Mouse (Mus musculus) stomach, embryonic 14.5 days (tissue): ENCODE results near the gene Smtnl2. TPM values are rescaled to one million over a fixed set of nuclear protein-coding genes. Genes with fewer than 3 reads are reported as not detected.

Source experiments
- ATAC-seq: fragments of 200-750 bp; cut with Nextera tagmentation; 2 replicates; pipeline ENCODE4 v1.8.0; 2017; ENCODE audit warnings: low read depth, moderate TSS enrichment; ENCODE audit not compliant: insufficient number of reproducible peaks, insufficient read depth, low FRiP score
- H3K27ac ChIP-seq: fragments of 300-500 bp; sonication (generic); 2 replicates; pipeline ENCODE4 v1.5.1; 2014; ENCODE audit warnings: mild to moderate bottlenecking, low read length, moderate library complexity, mixed read lengths
- H3K27me3 ChIP-seq: fragments of 300-500 bp; sonication (generic); 2 replicates; pipeline ENCODE4 v1.6.1; 2014; ENCODE audit warnings: low read length, control low read depth, mixed read lengths; ENCODE audit not compliant: control insufficient read depth, insufficient read depth
- H3K36me3 ChIP-seq: fragments of 300-500 bp; sonication (generic); 2 replicates; pipeline ENCODE4 v1.6.1; 2014; ENCODE audit warnings: mild to moderate bottlenecking, control low read depth, low read length, moderate library complexity, mixed read lengths; ENCODE audit not compliant: control insufficient read depth, insufficient read depth
- H3K4me1 ChIP-seq: fragments of 300-500 bp; sonication (generic); 2 replicates; pipeline ENCODE4 v1.6.1; 2014; ENCODE audit warnings: low read length, control low read depth, mixed read lengths; ENCODE audit not compliant: control insufficient read depth, insufficient read depth
- H3K4me2 ChIP-seq: fragments of 300-500 bp; sonication (generic); replicated peaks from 2 replicates; pipeline ENCODE4 v1.6.1; 2014; ENCODE audit warnings: low read depth, low read length, control low read depth
- H3K4me3 ChIP-seq: fragments of 300-500 bp; sonication (generic); 2 replicates; pipeline ENCODE4 v1.5.1; 2014; ENCODE audit warnings: low read depth, low read length, control low read depth
- H3K9ac ChIP-seq: fragments of 300-500 bp; sonication (generic); replicated peaks from 2 replicates; pipeline ENCODE4 v1.6.1; 2014; ENCODE audit warnings: low read depth, mild to moderate bottlenecking, control low read depth, low read length, moderate library complexity, mixed read lengths
- H3K9me3 ChIP-seq: fragments of 300-500 bp; sonication (generic); 2 replicates; pipeline ENCODE4 v1.6.1; 2016; ENCODE audit warnings: low read depth, low read length, control low read depth; ENCODE audit not compliant: control insufficient read depth
- WGBS: fragments of 180-500 bp; shearing (Covaris S2); extraction: QIAGEN DNeasy Blood & Tissue Kit; methylation state at CpG from one replicate; pipeline ENCODE4 v1.1.7; 2014; 5-methylcytosine and 5-hydroxymethylcytosine counted together
- polyA plus RNA-seq: library from polyadenylated mRNA; unstranded; fragments of >200 nt; fragmentation: Nextera tagmentation; extraction: Ambion mirVana; gene quantifications from 2 replicates; pipeline ENCODE4 v1.2.1, GENCODE M21; 2014

The Smtnl2 gene
- polyA plus RNA-seq, 1 experiment from 2014 or later = 28.8 TPM

DNA sequence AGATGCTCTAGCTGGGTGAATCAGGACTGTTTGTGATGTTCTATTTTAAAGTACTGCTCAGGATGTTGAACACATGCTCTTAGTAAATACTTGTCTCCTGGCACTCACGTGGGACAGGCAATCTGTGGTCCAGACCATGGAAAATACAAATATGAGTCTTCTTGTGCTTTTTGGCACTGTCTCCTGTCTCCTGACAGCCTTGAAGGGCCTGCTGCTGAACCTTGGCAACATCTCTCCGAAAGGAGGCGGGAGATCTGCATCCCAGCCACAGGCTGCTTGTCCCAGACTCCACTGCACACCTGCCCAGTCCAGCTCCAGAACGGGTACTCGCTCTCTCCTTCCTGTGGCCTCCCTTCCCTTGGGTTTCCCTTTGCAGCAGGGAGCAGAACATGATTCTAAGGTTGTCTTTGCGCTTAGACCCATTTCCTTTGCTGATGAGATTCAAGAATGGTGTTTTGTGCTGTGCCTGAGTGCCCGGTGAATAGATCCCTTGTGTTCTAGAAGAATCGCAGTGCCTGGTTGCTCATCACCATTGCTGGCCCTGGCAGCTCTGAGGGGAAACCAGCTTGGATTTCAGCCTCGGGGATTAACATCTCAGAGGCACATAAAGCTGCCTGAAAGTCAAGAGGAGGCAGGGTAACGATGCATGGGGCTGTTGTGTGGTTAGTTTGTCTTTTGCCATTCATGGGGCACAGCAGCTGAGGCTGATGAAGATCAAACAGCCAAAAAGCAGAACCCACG, 43.4 kb downstream of the Smtnl2 start:
- H3K36me3 ChIP-seq = no peaks in the 10 kb centered on the region
- H3K4me3 ChIP-seq = no peak overlapping the region
- no peaks in the 10 kb centered on the region for H3K27me3 ChIP-seq
- H3K4me2 ChIP-seq = no peak overlapping the region
- 60% methylated on average over 11 of the region's 11 CpGs for WGBS
- no peak overlapping the region for H3K27ac ChIP-seq
- H3K4me1 ChIP-seq = no peaks in the 10 kb centered on the region
- H3K9ac ChIP-seq = no peak overlapping the region
- no peak for ATAC-seq
- H3K9me3 ChIP-seq = no peaks in the 10 kb centered on the region

- ATAC-seq = no peak
- H3K27ac ChIP-seq = no peak overlapping the region
- H3K36me3 ChIP-seq = no peaks in the 10 kb centered on the region
- no peak overlapping the region for H3K4me3 ChIP-seq
- no peaks in the 10 kb centered on the region for H3K27me3 ChIP-seq
- H3K9me3 ChIP-seq = no peaks in the 10 kb centered on the region
- H3K4me1 ChIP-seq = 0 out of 2 replicates have a peak, but pooled peaks cover 3% of the 10 kb centered on the region
- WGBS = 73% methylated on average over 9 of the region's 9 CpGs
- no peak overlapping the region for H3K4me2 ChIP-seq
- no peak overlapping the region for H3K9ac ChIP-seq
Measured at GRCm38 (mm10) chr11:72366126-72366525, 45.4 kb downstream of the Smtnl2 start.

- Histone ChIP-seq H3K9me3 (no peaks in the 10 kb centered on the region), H3K27ac (no peak overlapping the region), H3K4me2 (no peak overlapping the region), H3K4me1 (0 out of 2 replicates have a peak, but pooled peaks cover 4% of the 10 kb centered on the region), H3K4me3 (no peak overlapping the region), H3K36me3 (no peaks in the 10 kb centered on the region), H3K27me3 (no peaks in the 10 kb centered on the region), H3K9ac (no peak overlapping the region)
- ATAC-seq = no peak
- 95% methylated on average over 5 of the region's 5 CpGs for WGBS
Measured at GRCm38 (mm10) chr11:72364526-72364925, 47.0 kb downstream of the Smtnl2 start.

DNA sequence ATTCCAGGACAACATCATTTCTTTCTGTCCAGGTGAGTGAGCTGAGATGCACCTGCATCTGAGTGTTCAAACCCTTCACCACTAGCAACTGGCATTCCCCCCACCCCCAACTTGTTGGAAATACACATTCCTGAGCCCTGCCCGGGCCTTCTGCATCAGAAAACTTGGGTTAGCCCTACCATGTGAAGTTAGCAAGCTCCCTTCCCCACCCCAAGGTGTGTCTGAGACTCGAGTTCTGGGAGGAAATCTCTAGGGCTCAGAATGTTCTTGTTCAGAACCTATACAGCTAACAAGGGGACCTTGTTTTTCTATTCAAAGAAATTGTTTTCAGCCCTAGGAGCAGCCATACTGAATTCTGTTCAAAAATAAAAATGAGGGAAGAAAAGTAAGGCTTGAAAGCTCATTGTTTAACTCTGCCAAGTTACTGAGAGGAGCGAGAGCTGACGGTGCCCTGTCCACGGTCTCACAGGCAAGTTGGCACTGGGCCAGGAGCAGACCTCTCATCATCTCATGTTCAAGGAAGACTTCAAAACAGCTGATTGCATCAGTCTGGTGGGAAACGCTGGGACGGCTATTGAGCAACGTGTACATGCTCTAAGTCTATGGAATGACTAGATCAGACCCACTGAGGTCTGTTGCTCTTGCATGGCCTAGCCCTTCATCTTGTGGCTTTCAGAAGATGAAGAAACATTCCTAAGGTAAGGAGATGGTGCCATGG, 47.8 kb downstream of the Smtnl2 start:
- no peak for ATAC-seq
- Histone ChIP-seq H3K4me3 (no peak overlapping the region), H3K36me3 (no peaks in the 10 kb centered on the region), H3K4me1 (0 out of 2 replicates have a peak, but pooled peaks cover 4% of the 10 kb centered on the region), H3K9me3 (no peaks in the 10 kb centered on the region), H3K27ac (no peak overlapping the region), H3K4me2 (no peak overlapping the region), H3K9ac (no peak overlapping the region), H3K27me3 (no peaks in the 10 kb centered on the region)
- 63% methylated on average over 8 of the region's 8 CpGs for WGBS

GRCm38 (mm10) chr11:72362347-72362741, 49.2 kb downstream of the Smtnl2 start, which contains the start of gene Tekt1:
Tekt1 (minus strand) TSS chr11:72362442.
- no peak for ATAC-seq
- peak within 1 kb of the TSS; percentile 89 for H3K4me2 ChIP-seq

DNA sequence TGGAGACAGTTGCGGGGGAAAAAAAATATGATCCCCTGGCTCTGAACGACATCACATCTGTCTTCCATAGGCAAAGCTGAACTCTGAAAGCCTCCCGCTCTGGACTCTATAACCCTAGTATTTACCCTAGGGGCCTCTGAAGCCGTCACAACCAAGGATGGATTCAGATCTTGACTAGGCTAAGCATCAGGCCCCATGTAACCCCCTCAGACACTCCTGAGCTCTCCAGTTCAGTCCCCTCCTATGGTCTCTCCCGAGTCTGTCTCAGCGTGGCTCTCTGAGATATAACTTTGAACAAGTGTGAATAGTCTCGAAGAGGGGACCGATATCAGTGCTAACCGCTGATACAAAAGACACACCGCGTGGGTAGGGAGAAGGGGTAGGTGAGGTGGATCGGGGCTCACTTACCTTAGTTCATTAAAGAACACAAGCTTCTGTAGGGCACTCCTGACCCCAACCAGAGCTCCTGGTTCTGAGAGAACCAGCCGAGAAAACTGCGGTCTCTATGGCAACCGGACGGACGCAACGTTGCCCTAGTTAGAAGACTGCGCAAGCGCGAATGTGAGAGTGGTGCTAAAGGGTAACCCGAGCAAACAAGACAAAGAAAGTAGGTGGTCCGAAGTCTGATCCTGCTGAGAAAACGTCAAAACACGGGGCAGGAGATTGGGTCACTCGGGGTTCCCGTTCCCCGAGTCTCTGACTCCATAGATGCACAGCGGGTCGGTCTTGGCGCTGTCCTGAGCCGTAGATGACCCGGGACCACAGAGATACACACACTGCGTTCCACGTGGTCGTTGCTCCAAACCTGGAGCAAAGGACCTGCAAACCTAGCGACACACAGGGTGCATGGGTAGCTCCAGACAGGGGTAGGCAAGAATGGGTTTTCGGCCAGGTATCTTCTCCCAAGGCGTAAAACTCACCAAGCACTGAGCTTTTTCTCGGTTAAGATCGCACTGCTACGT, 49.8 kb downstream of the Smtnl2 start:
- Histone ChIP-seq H3K4me2 (peak overlapping the region; percentile 89), H3K9me3 (no peaks in the 10 kb centered on the region), H3K36me3 (no peaks in the 10 kb centered on the region), H3K27ac (no peak overlapping the region), H3K9ac (0 out of 2 replicates have a peak overlapping the region, but pooled peaks have one; percentile 18), H3K4me3 (peak overlapping the region; percentile 39), H3K4me1 (0 out of 2 replicates have a peak, but pooled peaks cover 4% of the 10 kb centered on the region), H3K27me3 (no peaks in the 10 kb centered on the region)
- ATAC-seq = peak; percentile 82; the same call in 1 of the 2 replicates
- 9% methylated on average over 42 of the region's 42 CpGs for WGBS

More at GRCm38 (mm10) chr11:72362347-72362741, 49.2 kb downstream of the Smtnl2 start, which contains the start of gene Tekt1:
- Histone ChIP-seq H3K4me1 (0 out of 2 replicates have a peak, but pooled peaks cover 4% of the 10 kb centered on the region), H3K9me3 (no peaks in the 10 kb centered on the region), H3K27ac (no peak within 1 kb of the TSS), H3K4me3 (peak within 1 kb of the TSS; percentile 39), H3K9ac (0 out of 2 replicates have a peak within 1 kb of the TSS, but pooled peaks have one; percentile 18), H3K27me3 (no peaks in the 10 kb centered on the region), H3K36me3 (no peaks in the 10 kb centered on the region)
- 39% methylated on average over 10 of the region's 10 CpGs for WGBS

DNA sequence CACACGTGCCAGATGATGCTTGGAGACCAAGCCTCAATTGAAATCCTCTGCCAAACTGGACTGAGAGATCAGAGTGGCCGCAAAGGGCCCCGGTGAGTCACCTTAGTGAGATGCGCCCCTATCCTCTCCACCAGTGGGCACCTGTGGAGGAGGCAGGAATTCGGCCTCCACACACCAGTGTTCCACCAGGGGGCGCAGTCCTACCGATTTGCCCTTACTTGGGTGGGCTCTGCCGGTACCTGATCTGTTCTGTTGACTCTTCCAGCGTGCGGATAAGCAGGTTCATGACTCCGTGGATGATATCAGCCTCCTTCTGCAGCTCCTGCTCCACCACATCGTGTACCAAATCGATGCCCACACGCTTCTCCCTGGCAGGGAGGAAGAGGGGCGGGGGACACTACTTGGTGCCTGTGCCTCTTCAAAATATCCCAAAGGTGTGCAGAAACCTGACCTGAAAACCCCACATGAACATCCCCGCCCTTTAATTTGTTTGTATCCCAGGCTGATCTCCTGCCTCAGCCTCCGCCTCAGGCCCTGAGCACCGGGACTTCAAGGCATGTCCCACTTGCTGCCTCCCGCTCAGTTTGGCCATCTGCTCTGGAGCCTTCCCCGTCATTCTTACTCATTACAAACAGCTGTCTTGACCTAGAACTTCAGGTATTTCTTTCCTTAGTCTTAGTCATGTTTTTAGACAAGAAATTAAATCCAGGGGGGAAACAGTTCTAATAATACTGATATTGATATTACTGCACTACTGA, 56.4 kb downstream of the Smtnl2 start:
- Histone ChIP-seq H3K9me3 (no peaks in the 10 kb centered on the region), H3K4me1 (no peaks in the 10 kb centered on the region), H3K36me3 (no peaks in the 10 kb centered on the region), H3K27ac (no peak overlapping the region), H3K27me3 (no peaks in the 10 kb centered on the region), H3K4me2 (no peak overlapping the region; the same call in 1 of the 2 replicates), H3K4me3 (no peak overlapping the region), H3K9ac (no peak overlapping the region)
- WGBS = 24% methylated on average over 20 of the region's 20 CpGs
- ATAC-seq = peak; percentile 54; the same call in 1 of the 2 replicates
